In the genomic region with DNA sequence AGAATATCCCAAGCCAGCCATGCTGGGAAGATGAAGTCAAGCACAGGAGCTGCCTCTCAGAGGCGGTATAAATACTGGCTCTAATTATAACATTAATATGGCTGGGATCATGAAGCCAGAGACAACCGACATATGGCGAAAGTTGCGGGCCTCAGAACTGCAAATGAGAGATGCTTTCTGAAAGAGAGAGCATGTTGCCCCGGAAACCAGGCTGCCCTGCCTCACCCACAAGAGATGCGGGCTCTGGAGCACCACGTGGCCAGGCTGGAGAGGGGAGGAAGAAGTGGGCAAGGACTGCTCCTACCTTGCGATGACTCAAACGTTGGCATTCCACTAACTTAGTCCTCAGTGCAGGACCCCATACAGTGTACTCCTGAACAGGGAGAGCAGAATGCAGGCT, we compare ENCODE assay signal across 10 mouse cellular contexts.
DNase-seq lines count a peak whose midpoint lies in the region; ATAC-seq lines count a peak whose summit lies in the region.
"Had no signal": no experiment of that assay in that cellular context is flagged by ENCODE, and none has a peak within 500 bp of the region (broad histone marks: within the 10 kb centered on the region; RNA-seq: fewer than 3 reads in every experiment).

No protein-coding gene starts in this region.

- no peak overlapping the region for H3K4me3 ChIP-seq in hindbrain, embryonic 13.5 days
- H3K4me3 ChIP-seq: intestine, embryonic 15.5 days had no signal

- H3K36me3 ChIP-seq in hindbrain, embryonic 13.5 days, result no peaks in the 10 kb centered on the region
- H3K36me3 ChIP-seq: intestine, embryonic 15.5 days had no signal

- intact Hi-C loops in heart, postnatal 10 days (cut with DNase I), result no loop called here
- intact Hi-C loops in left cerebral cortex, postnatal 4 days (cut with DNase I), result no loop called here

- no peak overlapping the region for H3K4me2 ChIP-seq in hindbrain, embryonic 13.5 days
- H3K4me2 ChIP-seq: intestine, embryonic 15.5 days had no signal

- peak; percentile 41 for DNase-seq in heart, adult 11 months
- DNase-seq in heart, postnatal 10 days, result no peak
- peak; percentile 12 for DNase-seq in left cerebral cortex, postnatal 4 days
- peak; percentile 33 for DNase-seq in right cerebral cortex, postnatal 25 days
- DNase-seq in urinary bladder, adult 2 months (ENCODE audit: low spot score), result no peak
- DNase-seq in lung, postnatal 10 days, result no peak
- DNase-seq in urinary bladder, postnatal 14 days (ENCODE audit: low spot score), result no peak
- DNase-seq: B cell, adult 2 months had no signal

- H3K27ac ChIP-seq in hindbrain, embryonic 13.5 days, result no peak overlapping the region
- H3K27ac ChIP-seq: intestine, embryonic 15.5 days had no signal

- no peaks in the 10 kb centered on the region for H3K9me3 ChIP-seq in hindbrain, embryonic 13.5 days
- H3K9me3 ChIP-seq: intestine, embryonic 15.5 days had no signal

- no peak overlapping the region for H3K9ac ChIP-seq in hindbrain, embryonic 13.5 days
- H3K9ac ChIP-seq: intestine, embryonic 15.5 days had no signal

- 40% methylated on average over 9 of the region's 9 CpGs for WGBS in hindbrain, embryonic 13.5 days

- peak; percentile 46; the same call in 1 of the 2 replicates for ATAC-seq in hindbrain, embryonic 13.5 days (ENCODE audit: low FRiP score)
- ATAC-seq: intestine, embryonic 15.5 days had no signal

- peaks cover 31% of the 10 kb centered on the region for H3K4me1 ChIP-seq in hindbrain, embryonic 13.5 days (replicated peaks)
- H3K4me1 ChIP-seq: intestine, embryonic 15.5 days had no signal

- H3K27me3 ChIP-seq in hindbrain, embryonic 13.5 days, result no peaks in the 10 kb centered on the region
- H3K27me3 ChIP-seq: intestine, embryonic 15.5 days had no signal

Comparison
In these comparisons a context has a peak if more than half of its experiments do, and no peak if none do; other contexts are left out.
1. DNase-seq: peak in heart, adult 11 months (single experiment), left cerebral cortex, postnatal 4 days (single experiment) and right cerebral cortex, postnatal 25 days (single experiment); none in heart, postnatal 10 days (0 of 2), urinary bladder, adult 2 months (single experiment), lung, postnatal 10 days (single experiment) and urinary bladder, postnatal 14 days (single experiment).